Mouse (Mus musculus): ENCODE results near the gene Kdm5a.

Kdm5a gene

GRCm38 (mm10) chr6:120363688-120364522 lies at the start of gene Kdm5a, which contains the start of gene Ccdc77:
Gene Kdm5a (plus strand): TSS chr6:120364124.
Gene Ccdc77 (minus strand): TSS chr6:120364374.
- peak; percentile 94 to 95 for DNase-seq

GRCm38 (mm10) chr6:120318303-120318940 lies 45.5 kb upstream of the Kdm5a start:
- DNase-seq, result no peak

GRCm38 (mm10) chr6:120319129-120319528 lies 44.8 kb upstream of the Kdm5a start:
- no peak for DNase-seq

- no peak for DNase-seq
Measured at GRCm38 (mm10) chr6:120320369-120320768, 43.6 kb upstream of the Kdm5a start.

- DNase-seq, result peak; percentile 75 to 88
Measured at GRCm38 (mm10) chr6:120324295-120324927, 39.5 kb upstream of the Kdm5a start.

GRCm38 (mm10) chr6:120332351-120332750 lies 31.6 kb upstream of the Kdm5a start:
- no peak for DNase-seq

GRCm38 (mm10) chr6:120343992-120344391 lies 19.9 kb upstream of the Kdm5a start:
- no peak for DNase-seq

GRCm38 (mm10) chr6:120349018-120349417 lies 14.9 kb upstream of the Kdm5a start:
- no peak for DNase-seq

- no peak for DNase-seq
Measured at GRCm38 (mm10) chr6:120356478-120356877, 7.4 kb upstream of the Kdm5a start.

GRCm38 (mm10) chr6:120356951-120357945 lies 6.7 kb upstream of the Kdm5a start:
- DNase-seq, result peak; percentile 87 to 93

GRCm38 (mm10) chr6:120362124-120362523 lies 1.8 kb upstream of the Kdm5a start:
- no peak for DNase-seq

- no peak for DNase-seq
Measured at GRCm38 (mm10) chr6:120362774-120363687, 893 bp upstream of the Kdm5a start.

- DNase-seq, result no peak
Measured at GRCm38 (mm10) chr6:120364523-120364905, 590 bp downstream of the Kdm5a start.

- DNase-seq, result peak in 1 of 2 experiments; percentile 28
Measured at GRCm38 (mm10) chr6:120365051-120365450, 1.1 kb downstream of the Kdm5a start.

GRCm38 (mm10) chr6:120376736-120377135 lies 12.8 kb downstream of the Kdm5a start:
- peak; percentile 8 to 19 for DNase-seq

GRCm38 (mm10) chr6:120390054-120390453 lies 26.1 kb downstream of the Kdm5a start:
- no peak for DNase-seq

GRCm38 (mm10) chr6:120392811-120393210 lies 28.9 kb downstream of the Kdm5a start:
- no peak for DNase-seq

GRCm38 (mm10) chr6:120395622-120396345 lies 31.9 kb downstream of the Kdm5a start:
- no peak for DNase-seq

- DNase-seq, result no peak
Measured at GRCm38 (mm10) chr6:120403936-120404335, 40.0 kb downstream of the Kdm5a start.

GRCm38 (mm10) chr6:120438161-120438560 lies 74.2 kb downstream of the Kdm5a start:
- peak in 1 of 2 experiments; percentile 32 for DNase-seq
